Mouse (Mus musculus) midbrain, embryonic 13.5 days (tissue): ENCODE measurements around the gene Gm28047. TPM values are rescaled to one million over a fixed set of nuclear protein-coding genes. Genes with fewer than 3 reads are reported as not detected.
A peak's percentile ranks its signal among the peaks of the same experiment; 100 is the strongest.

Experiments used
- ATAC-seq: fragments of 200-750 bp; cut with Nextera tagmentation; 2 replicates; pipeline ENCODE4 v1.8.0; 2017; ENCODE audit warnings: mild to moderate bottlenecking, moderate TSS enrichment, moderate library complexity
- H3K27ac ChIP-seq: fragments of 300-500 bp; sonication (generic); 2 replicates; pipeline ENCODE4 v1.5.1; 2015; ENCODE audit warnings: inconsistent platforms, mild to moderate bottlenecking, moderate library complexity
- H3K27me3 ChIP-seq: fragments of 300-500 bp; sonication (generic); 2 replicates; pipeline ENCODE4 v1.6.1; 2015; ENCODE audit warnings: mild to moderate bottlenecking, inconsistent platforms
- H3K36me3 ChIP-seq: fragments of 300-500 bp; sonication (generic); 2 replicates; pipeline ENCODE4 v1.6.1; 2015; ENCODE audit warnings: mild to moderate bottlenecking, inconsistent platforms
- H3K4me1 ChIP-seq: fragments of 300-500 bp; sonication (generic); replicated peaks from 2 replicates; pipeline ENCODE4 v1.6.1; 2015; ENCODE audit warnings: inconsistent platforms
- H3K4me2 ChIP-seq: fragments of 300-500 bp; sonication (generic); replicated peaks from 2 replicates; pipeline ENCODE4 v1.6.1; 2015; ENCODE audit warnings: moderate library complexity, mild to moderate bottlenecking, inconsistent platforms
- H3K4me3 ChIP-seq: fragments of 300-500 bp; sonication (generic); replicated peaks from 2 replicates; pipeline ENCODE4 v1.5.1; 2015; ENCODE audit warnings: mild to moderate bottlenecking, inconsistent platforms
- H3K9ac ChIP-seq: fragments of 300-500 bp; sonication (generic); replicated peaks from 2 replicates; pipeline ENCODE4 v1.6.1; 2015; ENCODE audit warnings: mild to moderate bottlenecking, inconsistent platforms
- H3K9me3 ChIP-seq: fragments of 300-500 bp; sonication (generic); 2 replicates; pipeline ENCODE4 v1.6.1; 2016; ENCODE audit warnings: mild to moderate bottlenecking, inconsistent platforms
- WGBS: fragments of 180-500 bp; shearing (Covaris S2); methylation state at CpG from one replicate; pipeline ENCODE4 v1.1.7; 2015; 5-methylcytosine and 5-hydroxymethylcytosine counted together
- polyA plus RNA-seq: library from polyadenylated mRNA; unstranded; fragments of >200 nt; fragmentation: Nextera tagmentation; extraction: Ambion mirVana; gene quantifications from 2 replicates; pipeline ENCODE4 v1.2.1, GENCODE M21; 2015

The Gm28047 gene
- polyA plus RNA-seq, 1 experiment from 2014 or later: not detected

DNA sequence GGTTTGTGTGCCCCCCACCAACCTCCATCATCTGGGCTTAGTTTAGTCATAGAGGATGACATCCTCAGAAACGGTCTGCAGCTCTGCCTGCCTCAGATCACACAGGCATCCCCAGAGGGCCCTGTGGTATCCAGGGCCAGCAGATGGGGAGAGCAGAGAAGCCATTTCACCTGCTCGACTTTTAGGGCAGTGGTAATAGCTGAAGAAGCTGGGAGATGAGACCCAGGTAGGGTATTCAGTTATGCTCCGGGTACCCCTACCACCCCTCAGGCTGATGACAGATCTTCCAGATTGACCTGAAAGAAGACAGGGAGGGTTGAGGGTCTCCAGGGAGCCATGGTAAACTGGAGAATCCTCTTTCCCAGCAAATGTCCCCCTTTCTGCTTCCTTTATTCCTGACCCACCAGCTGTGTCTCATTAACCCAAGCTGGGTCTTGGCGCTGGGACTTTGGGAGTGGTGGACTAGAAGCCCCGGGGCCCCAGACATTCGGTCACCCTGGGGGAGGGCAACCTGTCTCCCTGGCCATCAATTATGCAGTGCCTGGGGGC is 113.5 kb downstream of the Gm28047 start:
- H3K9ac ChIP-seq: peak overlapping the region; percentile 69
- H3K27me3 ChIP-seq: no peaks in the 10 kb centered on the region
- peaks cover 9% of the 10 kb centered on the region for H3K36me3 ChIP-seq
- H3K4me3 ChIP-seq: peak overlapping the region; percentile 58
- H3K4me1 ChIP-seq: peaks cover 79% of the 10 kb centered on the region
- H3K27ac ChIP-seq: peak overlapping the region; percentile 91
- H3K9me3 ChIP-seq: no peaks in the 10 kb centered on the region
- WGBS: 4% methylated on average over 6 of the region's 6 CpGs
- H3K4me2 ChIP-seq: peak overlapping the region; percentile 75
- ATAC-seq: peak; percentile 18

DNA sequence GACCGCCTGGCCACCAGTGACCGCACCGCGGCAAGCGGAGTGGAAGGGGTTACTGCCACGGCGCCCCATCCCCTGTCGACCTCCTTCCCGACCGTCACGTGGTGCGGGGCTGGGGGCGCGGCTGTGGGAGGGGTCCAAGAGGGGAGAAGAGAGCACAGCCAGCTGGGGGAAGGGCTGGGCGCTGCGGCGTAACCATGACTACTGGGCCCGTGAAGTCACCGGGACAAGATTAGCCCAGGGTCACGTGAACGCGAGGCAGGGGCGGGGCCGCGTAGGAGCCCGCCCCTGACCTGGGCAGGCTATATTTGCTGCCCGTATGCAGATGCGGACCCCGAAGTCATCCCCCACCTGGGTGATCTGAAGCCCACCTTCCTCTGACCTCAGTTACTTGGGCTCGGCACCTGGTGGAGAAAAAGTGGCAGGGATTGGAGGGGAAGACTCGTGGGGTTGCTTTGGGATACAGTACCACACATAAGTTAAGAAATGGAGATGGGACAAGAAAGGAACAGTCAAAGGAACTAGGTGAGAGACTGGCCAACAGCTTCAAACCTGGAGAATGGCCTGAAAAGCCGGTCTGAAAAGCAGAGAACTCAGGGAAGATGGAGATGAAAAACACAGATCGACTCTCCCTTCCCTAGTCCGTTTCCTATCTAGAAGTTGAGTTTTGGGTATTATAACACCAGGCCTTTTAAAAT is 114.1 kb downstream of the Gm28047 start:
- Histone ChIP-seq H3K4me2 (peak overlapping the region; percentile 75), H3K4me3 (peak overlapping the region; percentile 58), H3K9ac (peak overlapping the region; percentile 69), H3K27ac (peak overlapping the region; percentile 91), H3K4me1 (peaks cover 74% of the 10 kb centered on the region), H3K9me3 (no peaks in the 10 kb centered on the region), H3K27me3 (no peaks in the 10 kb centered on the region), H3K36me3 (peaks cover 13% of the 10 kb centered on the region)
- ATAC-seq: peak; percentile 93
- 3% methylated on average over 30 of the region's 34 CpGs for WGBS

DNA sequence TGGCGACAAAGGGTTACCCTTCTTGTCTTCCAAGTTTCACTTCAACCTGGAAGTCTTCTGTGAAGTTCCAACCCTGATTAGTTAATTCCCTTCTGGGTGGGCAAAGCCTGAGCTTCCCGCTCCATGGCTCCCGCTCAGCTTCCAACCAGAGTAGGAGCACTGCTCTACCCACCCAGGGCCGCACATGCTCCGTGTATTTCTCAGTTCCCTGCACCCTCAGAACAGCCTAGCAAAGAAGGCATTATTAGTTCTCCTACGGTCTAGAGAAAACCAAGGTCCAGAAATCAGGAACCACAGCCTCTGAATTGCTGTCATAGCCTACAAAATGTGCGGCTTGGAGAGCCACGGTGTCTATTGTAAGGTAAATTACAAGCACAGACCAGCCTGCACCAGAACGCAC is 114.8 kb downstream of the Gm28047 start:
- peak; percentile 72 for ATAC-seq
- Histone ChIP-seq H3K27me3 (no peaks in the 10 kb centered on the region), H3K4me2 (peak overlapping the region; percentile 75), H3K27ac (peak overlapping the region; percentile 91), H3K9ac (peak overlapping the region; percentile 69), H3K4me3 (peak overlapping the region; percentile 58), H3K9me3 (no peaks in the 10 kb centered on the region), H3K4me1 (peaks cover 68% of the 10 kb centered on the region), H3K36me3 (peaks cover 19% of the 10 kb centered on the region)
- WGBS: 5% methylated on average over 9 of the region's 9 CpGs

DNA sequence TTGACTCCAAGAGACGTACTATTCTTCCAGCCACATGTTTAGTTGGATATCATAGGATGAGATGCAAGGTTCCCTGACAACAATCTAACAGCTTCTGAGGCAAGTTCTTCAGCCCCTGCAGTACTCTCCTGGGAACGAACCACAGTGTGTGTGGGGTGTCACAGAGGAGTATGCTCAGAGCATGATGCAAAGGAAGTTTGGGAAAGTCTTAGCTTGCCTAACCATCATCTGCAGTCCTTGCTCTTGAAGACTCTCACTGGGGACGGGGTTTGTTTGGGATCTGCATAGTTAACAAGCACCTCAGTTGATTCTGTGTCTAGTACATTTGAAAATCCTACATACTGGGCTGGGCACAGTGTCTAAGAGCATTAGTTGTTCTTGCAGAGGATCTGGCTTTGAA is 116.5 kb downstream of the Gm28047 start:
- no peak overlapping the region for H3K9ac ChIP-seq
- ATAC-seq: no peak
- no peaks in the 10 kb centered on the region for H3K27me3 ChIP-seq
- H3K27ac ChIP-seq: no peak overlapping the region
- no peaks in the 10 kb centered on the region for H3K9me3 ChIP-seq
- WGBS: 88% methylated on average over 3 of the region's 3 CpGs
- peaks cover 50% of the 10 kb centered on the region for H3K4me1 ChIP-seq
- peaks cover 37% of the 10 kb centered on the region for H3K36me3 ChIP-seq
- no peak overlapping the region for H3K4me3 ChIP-seq
- no peak overlapping the region for H3K4me2 ChIP-seq

DNA sequence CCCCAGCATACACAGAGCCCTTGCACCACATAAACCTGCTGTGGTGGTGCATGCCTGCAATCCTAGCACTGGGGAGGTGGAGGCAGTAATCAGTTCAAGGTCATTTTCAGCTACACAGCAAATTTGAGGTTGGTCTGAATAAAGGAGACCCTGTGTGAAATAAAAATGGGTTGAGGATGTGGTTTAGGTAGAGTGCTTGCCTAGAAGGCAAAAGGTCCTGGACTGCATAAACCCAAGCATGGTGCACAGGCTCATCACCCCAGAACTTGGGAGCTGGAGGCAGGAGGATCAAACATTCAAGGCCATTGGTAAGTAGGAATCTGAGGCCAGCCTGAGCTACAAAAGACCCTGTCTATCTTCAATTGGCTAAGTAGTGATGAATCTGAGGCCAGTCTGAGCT is 117.3 kb downstream of the Gm28047 start:
- no peak for ATAC-seq
- Histone ChIP-seq H3K4me2 (no peak overlapping the region), H3K36me3 (peaks cover 44% of the 10 kb centered on the region), H3K27ac (no peak overlapping the region), H3K4me3 (no peak overlapping the region), H3K4me1 (peaks cover 42% of the 10 kb centered on the region), H3K9me3 (no peaks in the 10 kb centered on the region), H3K9ac (no peak overlapping the region), H3K27me3 (no peaks in the 10 kb centered on the region)

DNA sequence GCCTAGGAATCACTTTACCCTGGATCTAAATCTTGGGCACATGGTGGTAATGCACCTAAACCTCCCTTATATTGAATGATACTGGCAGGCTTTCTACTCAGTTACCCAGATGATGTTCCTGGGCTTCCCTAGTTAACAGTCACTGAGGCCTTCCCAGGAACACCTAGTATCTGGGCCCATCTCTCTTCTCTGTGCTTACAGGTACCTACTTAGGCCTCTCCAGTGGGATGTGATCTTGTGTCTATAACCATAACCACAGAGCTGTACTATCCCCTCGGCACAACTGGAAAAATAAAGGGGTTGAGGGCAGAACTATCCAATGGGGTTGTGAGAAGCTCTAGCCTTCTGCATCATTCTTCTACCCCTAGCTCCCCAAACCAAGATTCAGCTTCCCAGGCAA is 118.0 kb downstream of the Gm28047 start:
- Histone ChIP-seq H3K4me1 (peaks cover 35% of the 10 kb centered on the region), H3K27ac (no peak overlapping the region), H3K27me3 (no peaks in the 10 kb centered on the region), H3K9me3 (no peaks in the 10 kb centered on the region), H3K4me3 (no peak overlapping the region), H3K9ac (no peak overlapping the region), H3K4me2 (no peak overlapping the region), H3K36me3 (peaks cover 51% of the 10 kb centered on the region)
- WGBS: 86% methylated on average over 1 of the region's 1 CpGs
- ATAC-seq: no peak

DNA sequence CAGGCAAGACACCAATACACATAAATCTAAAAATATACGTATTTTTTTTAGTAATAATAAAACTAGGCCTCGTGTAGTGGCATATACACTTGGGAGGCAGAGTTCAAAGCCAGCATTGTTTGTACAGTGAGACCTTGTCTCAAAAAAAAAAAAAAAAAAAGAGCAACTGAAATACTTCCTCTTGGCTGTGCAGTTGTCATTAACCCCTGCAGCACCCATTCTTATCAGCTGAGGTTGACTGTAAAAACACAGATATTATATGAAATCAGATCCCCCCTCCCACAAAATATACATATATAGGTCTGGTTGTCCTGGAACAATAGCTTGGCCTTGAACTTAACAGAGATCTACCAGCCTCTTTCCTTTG is 118.4 kb downstream of the Gm28047 start:
- no peak overlapping the region for H3K4me3 ChIP-seq
- H3K36me3 ChIP-seq: peaks cover 56% of the 10 kb centered on the region
- no peak overlapping the region for H3K27ac ChIP-seq
- H3K4me2 ChIP-seq: no peak overlapping the region
- H3K27me3 ChIP-seq: no peaks in the 10 kb centered on the region
- no peak overlapping the region for H3K9ac ChIP-seq
- 80% methylated on average over 2 of the region's 2 CpGs for WGBS
- ATAC-seq: no peak
- peaks cover 31% of the 10 kb centered on the region for H3K4me1 ChIP-seq
- H3K9me3 ChIP-seq: no peaks in the 10 kb centered on the region

DNA sequence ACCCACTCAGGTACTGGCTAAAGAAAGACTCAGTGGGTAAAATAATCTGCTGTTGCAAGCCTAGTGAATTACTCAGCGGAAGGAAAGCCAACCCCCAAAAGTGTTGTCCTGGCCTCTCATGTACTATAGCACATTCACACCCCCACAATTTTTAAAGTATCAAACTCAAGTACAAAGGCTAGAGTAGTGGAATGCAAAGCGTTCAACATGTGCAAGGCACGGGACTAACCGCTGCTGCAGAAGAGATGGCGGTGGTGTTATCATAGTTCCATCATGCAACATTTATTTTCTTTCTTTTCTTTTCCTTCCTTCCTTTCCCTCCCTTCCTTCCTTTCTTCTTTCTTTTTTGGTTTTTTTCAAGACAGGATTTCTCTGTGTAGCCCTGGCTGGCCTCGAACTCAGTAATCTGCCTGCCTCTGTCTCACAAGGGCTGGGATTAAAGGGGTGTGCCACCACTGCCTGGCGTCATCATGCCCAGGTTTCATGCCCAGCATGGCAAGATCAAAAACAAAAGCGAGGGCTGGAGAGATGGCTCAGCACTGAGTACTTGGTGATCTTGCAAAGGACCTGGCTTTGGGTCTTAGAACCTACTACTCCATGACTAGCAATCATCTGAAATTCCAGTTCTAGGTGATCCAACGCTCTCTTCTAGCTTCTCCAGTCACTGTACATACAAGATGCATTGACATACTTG is 119.0 kb downstream of the Gm28047 start:
- 91% methylated on average over 9 of the region's 9 CpGs for WGBS
- ATAC-seq: no peak
- Histone ChIP-seq H3K4me3 (no peak overlapping the region), H3K36me3 (peaks cover 61% of the 10 kb centered on the region), H3K27ac (no peak overlapping the region), H3K27me3 (no peaks in the 10 kb centered on the region), H3K9ac (no peak overlapping the region), H3K4me1 (peaks cover 26% of the 10 kb centered on the region), H3K4me2 (no peak overlapping the region), H3K9me3 (no peaks in the 10 kb centered on the region)

DNA sequence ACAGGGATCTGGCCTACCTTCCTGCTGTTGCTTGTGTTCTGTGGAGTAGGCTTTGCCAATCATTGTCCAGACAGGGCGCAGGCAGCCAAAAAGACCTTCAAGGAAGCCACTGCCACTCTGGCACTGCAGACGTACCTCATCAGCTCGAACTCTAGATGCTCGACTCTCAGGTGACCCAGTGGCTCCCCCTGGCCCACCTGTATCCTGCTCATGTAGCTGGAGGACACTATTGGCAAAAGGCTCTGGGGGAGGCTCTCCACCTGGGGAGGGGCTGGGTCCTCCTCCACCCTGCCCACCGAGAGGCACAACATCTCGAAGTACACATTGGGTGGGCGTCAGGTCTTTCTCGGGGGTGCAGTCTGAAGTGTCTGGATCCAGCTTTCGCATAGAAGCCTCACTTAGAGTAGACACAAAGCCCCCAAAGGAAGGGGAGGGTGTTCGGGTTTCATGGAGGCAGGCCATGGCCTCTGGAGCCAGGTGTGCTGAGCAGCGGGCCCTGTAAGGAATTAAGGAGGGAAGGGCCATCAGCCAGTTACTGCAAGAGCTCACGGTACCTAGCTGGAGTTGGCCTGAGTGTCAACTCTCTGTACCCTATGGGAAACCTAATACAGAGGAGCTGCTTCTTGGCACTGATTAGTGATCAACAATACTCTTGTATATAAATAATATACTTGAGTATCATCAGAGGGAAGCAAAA is 119.6 kb downstream of the Gm28047 start:
- WGBS: 81% methylated on average over 12 of the region's 12 CpGs
- no peak overlapping the region for H3K9ac ChIP-seq
- H3K4me1 ChIP-seq: peaks cover 21% of the 10 kb centered on the region
- H3K9me3 ChIP-seq: no peaks in the 10 kb centered on the region
- H3K27me3 ChIP-seq: no peaks in the 10 kb centered on the region
- ATAC-seq: no peak
- H3K27ac ChIP-seq: no peak overlapping the region
- peaks cover 68% of the 10 kb centered on the region for H3K36me3 ChIP-seq
- no peak overlapping the region for H3K4me2 ChIP-seq
- H3K4me3 ChIP-seq: no peak overlapping the region

DNA sequence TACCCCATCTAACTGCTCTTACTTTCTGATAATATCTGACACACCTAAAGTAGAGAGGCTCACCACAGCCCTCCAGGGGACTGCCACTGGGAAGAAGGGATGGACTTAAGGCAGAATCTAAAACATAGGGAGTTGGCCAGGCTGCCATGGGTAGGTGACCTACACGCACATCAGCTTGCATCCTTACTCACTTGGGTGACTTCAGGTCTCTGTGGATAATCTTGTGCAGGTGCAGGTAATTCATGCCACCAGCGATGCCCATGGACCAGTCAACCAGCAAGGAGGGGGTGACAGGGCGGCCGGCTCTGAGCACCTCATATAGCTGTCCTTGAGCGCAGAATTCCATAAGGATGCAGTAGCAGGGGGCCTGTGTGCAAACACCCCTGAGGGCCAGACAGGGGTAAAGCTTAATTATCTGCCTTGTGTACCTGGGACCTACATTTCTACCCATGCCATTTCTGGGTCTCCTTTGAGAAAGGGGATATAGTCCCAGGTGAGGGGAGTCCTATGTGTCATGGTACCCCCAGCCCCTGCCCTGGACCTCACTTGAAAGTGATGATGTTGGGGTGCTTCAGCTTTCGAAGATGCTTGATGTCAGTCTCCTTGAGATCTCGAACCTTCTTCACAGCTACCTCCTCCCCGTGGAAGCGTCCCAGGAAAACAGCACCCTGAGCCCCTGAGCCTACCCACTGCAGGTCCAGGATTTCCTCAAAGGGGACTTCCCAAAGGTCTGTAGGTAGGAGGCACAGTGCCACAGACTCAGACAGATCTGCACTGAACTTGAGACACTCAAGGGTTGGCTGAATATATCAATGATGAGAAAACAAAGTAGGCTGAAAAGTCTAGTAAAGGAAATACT is 120.7 kb downstream of the Gm28047 start:
- Histone ChIP-seq H3K4me3 (no peak overlapping the region), H3K4me1 (peaks cover 11% of the 10 kb centered on the region), H3K4me2 (no peak overlapping the region), H3K36me3 (peaks cover 78% of the 10 kb centered on the region), H3K27me3 (no peaks in the 10 kb centered on the region), H3K27ac (no peak overlapping the region), H3K9me3 (no peaks in the 10 kb centered on the region), H3K9ac (no peak overlapping the region)
- no peak for ATAC-seq
- 87% methylated on average over 9 of the region's 9 CpGs for WGBS

DNA sequence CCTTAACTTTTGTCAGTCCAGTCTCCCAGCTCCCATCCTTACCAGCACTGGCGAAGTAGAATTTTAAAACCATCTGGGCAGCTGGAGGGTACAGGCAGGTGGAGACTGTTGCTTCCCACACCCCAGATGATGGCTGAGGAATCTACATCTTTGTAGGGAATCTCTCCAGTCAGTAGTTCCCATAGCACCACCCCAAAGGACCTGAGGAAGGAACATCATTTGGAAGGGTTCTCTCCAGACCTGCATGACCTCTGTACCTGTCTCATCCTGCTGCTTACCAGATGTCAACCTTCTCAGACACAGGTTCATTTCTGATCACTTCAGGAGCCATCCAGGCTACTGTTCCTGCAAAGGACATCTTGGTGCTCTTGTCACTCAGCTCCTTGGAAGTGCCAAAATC is 121.4 kb downstream of the Gm28047 start, which contains the start of gene Gm10337:
Gm10337 (plus strand) TSS at position 276 of the 400 bp plus-strand sequence.
- H3K27ac ChIP-seq: no peak within 1 kb of the TSS
- ATAC-seq: no peak
- WGBS: 88% methylated on average over 1 of the region's 1 CpGs

More for the DNA sequence above, 121.4 kb downstream of the Gm28047 start, which contains the start of gene Gm10337:
- Histone ChIP-seq H3K9ac (no peak within 1 kb of the TSS), H3K36me3 (peaks cover 83% of the 10 kb centered on the region), H3K4me2 (no peak within 1 kb of the TSS), H3K27me3 (no peaks in the 10 kb centered on the region), H3K9me3 (no peaks in the 10 kb centered on the region), H3K4me3 (no peak within 1 kb of the TSS), H3K4me1 (peaks cover 4% of the 10 kb centered on the region)
